8 mouse cellular contexts compared by ENCODE assay signal in the genomic region with DNA sequence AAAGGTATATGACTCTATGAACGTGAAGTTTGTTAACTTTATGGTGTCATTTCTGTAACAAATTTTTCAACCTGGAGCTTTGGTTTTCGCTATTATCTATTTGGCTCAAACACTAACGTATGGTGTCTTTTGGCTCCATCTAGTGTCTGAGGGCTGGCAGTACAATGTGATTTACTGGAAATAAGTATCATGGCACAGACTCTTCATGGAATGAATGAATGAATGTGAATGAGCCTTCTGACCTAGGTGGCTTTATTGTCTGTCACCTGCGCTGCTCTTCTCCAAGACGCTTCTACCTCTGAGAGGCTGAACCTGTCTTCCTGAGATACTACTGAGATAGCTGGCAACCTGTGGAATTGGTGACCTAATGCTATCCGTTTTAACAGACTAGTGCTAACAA.
DNase-seq lines count a peak whose midpoint lies in the region; ATAC-seq and TF ChIP-seq lines count a peak whose summit lies in the region.

No protein-coding gene starts in this region.

- ATAC-seq in liver, embryonic 14.5 days (ENCODE audit: insufficient read depth): no peak

- no peaks in the 10 kb centered on the region for H3K27me3 ChIP-seq in liver, embryonic 14.5 days (ENCODE audit: control insufficient read depth, insufficient read depth, low read length)

- peak; percentile 64 for TF ChIP-seq CTCF in liver, embryonic 14.5 days (IDR thresholded peaks at IDR 0.05; ENCODE audit: low read depth)

- no peaks in the 10 kb centered on the region for H3K4me1 ChIP-seq in liver, embryonic 14.5 days (replicated peaks; ENCODE audit: control insufficient read depth in 2 of 2, insufficient read depth in 2 of 2, low read length in 1 of 2)

- WGBS in liver, embryonic 14.5 days (ENCODE audit: insufficient replicate concordance): 14% methylated on average over 6 of the region's 6 CpGs

- no peak for TF ChIP-seq EP300 in liver, embryonic 14.5 days (IDR thresholded peaks at IDR 0.05; ENCODE audit: low read depth)

- no peak overlapping the region for H3K4me2 ChIP-seq in liver, embryonic 14.5 days (ENCODE audit: low read depth)

- no peak overlapping the region for H3K4me3 ChIP-seq in liver, embryonic 14.5 days (ENCODE audit: insufficient read depth in 1 of 2, low read depth in 2 of 2, low read length in 2 of 2)

- H3K9me3 ChIP-seq in liver, embryonic 14.5 days (ENCODE audit: control insufficient read depth, low read length): no peaks in the 10 kb centered on the region

- no peak overlapping the region for H3K27ac ChIP-seq in liver, embryonic 14.5 days

- intact Hi-C loops in left cerebral cortex, postnatal 4 days (cut with DNase I): loop anchor here (5.0 to 10.0 kb wide), 3 partner anchors 368 to 630 kb away; a partner anchor contains a TSS

- H3K9ac ChIP-seq in liver, embryonic 14.5 days (replicated peaks): no peak overlapping the region

- peak; percentile 41 for DNase-seq in left cerebral cortex, adult 11 months (ENCODE audit: low spot score)
- no peak for DNase-seq in left cerebral cortex, postnatal 4 days
- peak; percentile 55 for DNase-seq in Muller cell, postnatal 12 days (ENCODE audit: inconsistent ontology term)
- DNase-seq in embryo, embryonic 10 days (ENCODE audit: low spot score): peak; percentile 78
- peak; percentile 16 for DNase-seq in hindlimb bud, embryonic 11.5 days (ENCODE audit: extremely low spot score, low read depth, low spot score)
- DNase-seq in liver, embryonic 14.5 days (ENCODE audit: low read depth in 3 of 3, low spot score in 3 of 3): peak; percentile 24 to 36 (median 28)
- DNase-seq in retina, adult 2 months (ENCODE audit: low read depth, low spot score): peak; percentile 50
- DNase-seq in urinary bladder, adult 2 months (ENCODE audit: low spot score): no peak

- no peaks in the 10 kb centered on the region for H3K36me3 ChIP-seq in liver, embryonic 14.5 days (replicated peaks; ENCODE audit: control insufficient read depth, insufficient read depth, low read depth)

Comparison
In these comparisons a context has a peak if more than half of its experiments do, and no peak if none do; other contexts are left out.
1. DNase-seq: peak in left cerebral cortex, adult 11 months (single experiment), Muller cell, postnatal 12 days (single experiment), embryo, embryonic 10 days (single experiment), hindlimb bud, embryonic 11.5 days (single experiment), liver, embryonic 14.5 days (3 of 3) and retina, adult 2 months (single experiment); none in left cerebral cortex, postnatal 4 days (single experiment) and urinary bladder, adult 2 months (single experiment).